Mouse (Mus musculus): ENCODE measurements around the gene Afmid.

DNA sequence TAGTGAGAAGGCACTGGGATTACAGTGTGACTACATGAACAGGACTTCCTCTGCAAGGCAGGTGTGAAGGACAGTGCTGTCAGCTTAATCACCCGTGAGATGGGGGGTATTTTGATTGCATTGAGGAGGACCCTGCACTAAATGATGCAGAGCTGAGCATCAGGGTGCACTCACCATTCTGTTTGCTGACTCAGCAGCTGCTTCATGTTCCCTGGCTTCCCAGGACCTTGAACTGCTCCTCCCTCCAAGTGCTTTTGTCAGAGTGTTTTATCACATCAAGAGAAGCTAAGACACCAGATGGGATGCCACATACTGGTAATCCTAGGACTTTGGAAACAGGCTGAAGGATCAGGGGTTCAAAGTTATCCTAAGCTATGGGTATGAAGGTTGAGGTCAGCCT, 30.3 kb downstream of the Afmid start:
- TF ChIP-seq POLR2A (IDR thresholded peaks at IDR 0.05; ENCODE audit: low read depth, low read length): no peak
- no peak for TF ChIP-seq CTCF (IDR thresholded peaks at IDR 0.05; ENCODE audit: extremely low read depth, insufficient read length, insufficient replicate concordance, low read depth, low read length)
